Mouse (Mus musculus) embryonic facial prominence, embryonic 14.5 days (tissue): ENCODE measurements around the gene Pan3. TPM values are rescaled to one million over a fixed set of nuclear protein-coding genes. Genes with fewer than 3 reads are reported as not detected.
A peak's percentile ranks its signal among the peaks of the same experiment; 100 is the strongest.

Source experiments
- ATAC-seq: fragments of 200-750 bp; cut with Nextera tagmentation; 2 replicates; pipeline ENCODE4 v1.8.0; 2017; ENCODE audit warnings: low read depth, moderate number of reproducible peaks, moderate TSS enrichment
- DNase-seq: peaks from one replicate; pipeline ENCODE4 v3.0.0-alpha.2; 2015; ENCODE audit warnings: low spot score
- H3K27ac ChIP-seq: fragments of 300-500 bp; sonication (generic); replicated peaks from 2 replicates; pipeline ENCODE4 v1.5.1; 2014; ENCODE audit warnings: low read depth, mild to moderate bottlenecking, low read length, moderate library complexity
- H3K27me3 ChIP-seq: fragments of 300-500 bp; sonication (generic); replicated peaks from 2 replicates; pipeline ENCODE4 v1.6.1; 2014; ENCODE audit warnings: low read length; ENCODE audit not compliant: control insufficient read depth, insufficient read depth
- H3K36me3 ChIP-seq: fragments of 300-500 bp; sonication (generic); 2 replicates; pipeline ENCODE4 v1.6.1; 2014; ENCODE audit warnings: low read length, mixed read lengths; ENCODE audit not compliant: control insufficient read depth, insufficient read depth
- H3K4me1 ChIP-seq: fragments of 300-500 bp; sonication (generic); 2 replicates; pipeline ENCODE4 v1.6.1; 2014; ENCODE audit warnings: antibody characterized with exemption, low read length; ENCODE audit not compliant: control insufficient read depth, insufficient read depth
- H3K4me2 ChIP-seq: fragments of 300-500 bp; sonication (generic); 2 replicates; pipeline ENCODE4 v1.6.1; 2014; ENCODE audit warnings: low read depth, mild to moderate bottlenecking, low read length, moderate library complexity, mixed read lengths
- H3K4me3 ChIP-seq: fragments of 300-500 bp; sonication (generic); 2 replicates; pipeline ENCODE4 v1.5.1; 2014; ENCODE audit warnings: low read depth, mild to moderate bottlenecking, low read length
- H3K9ac ChIP-seq: fragments of 300-500 bp; sonication (generic); 2 replicates; pipeline ENCODE4 v1.6.1; 2014; ENCODE audit warnings: low read depth, mild to moderate bottlenecking, low read length, moderate library complexity, mixed read lengths
- H3K9me3 ChIP-seq: fragments of 300-500 bp; sonication (generic); 2 replicates; pipeline ENCODE4 v1.6.1; 2016; ENCODE audit warnings: low read length; ENCODE audit not compliant: control insufficient read depth
- WGBS: fragments of 180-500 bp; shearing (Covaris S2); extraction: QIAGEN DNeasy Blood & Tissue Kit; methylation state at CpG from one replicate; pipeline ENCODE4 v1.1.7; 2014; 5-methylcytosine and 5-hydroxymethylcytosine counted together
- polyA plus RNA-seq: library from polyadenylated mRNA; unstranded; fragments of >200 nt; fragmentation: Nextera tagmentation; extraction: Ambion mirVana; gene quantifications from 2 replicates; pipeline ENCODE4 v1.2.1, GENCODE M21; 2014

Gene Pan3
- polyA plus RNA-seq, 1 experiment from 2014 or later = 60.1 TPM

- Histone ChIP-seq H3K36me3 (no peaks in the 10 kb centered on the region), H3K4me3 (peak within 1 kb of the TSS; percentile 43), H3K4me1 (peaks cover 4% of the 10 kb centered on the region; the same call in 1 of the 2 replicates), H3K4me2 (peak within 1 kb of the TSS; percentile 73), H3K9me3 (no peaks in the 10 kb centered on the region), H3K9ac (peak within 1 kb of the TSS; percentile 46; the same call in 1 of the 2 replicates), H3K27ac (no peak within 1 kb of the TSS), H3K27me3 (peaks cover 51% of the 10 kb centered on the region)
- DNase-seq (peak; percentile 47), ATAC-seq (peak; percentile 77)
- under 1% methylated on average over 22 of the region's 56 CpGs for WGBS
Observed at GRCm38 (mm10) chr5:147399843-147400504, 30.0 kb upstream of the Pan3 start, which contains the start of gene Flt3. Gene Flt3, minus strand, starts transcription at chr5:147400489.

- Histone ChIP-seq H3K9me3 (no peaks in the 10 kb centered on the region), H3K9ac (peak overlapping the region; percentile 46; the same call in 1 of the 2 replicates), H3K4me3 (peak overlapping the region; percentile 43), H3K36me3 (no peaks in the 10 kb centered on the region), H3K27ac (no peak overlapping the region), H3K4me2 (peak overlapping the region; percentile 73), H3K4me1 (peaks cover 4% of the 10 kb centered on the region; the same call in 1 of the 2 replicates), H3K27me3 (peaks cover 51% of the 10 kb centered on the region)
- 2% methylated on average over 14 of the region's 17 CpGs for WGBS
- no peak for ATAC-seq
- no peak for DNase-seq
Observed at GRCm38 (mm10) chr5:147400505-147400979, 29.4 kb upstream of the Pan3 start.

DNA sequence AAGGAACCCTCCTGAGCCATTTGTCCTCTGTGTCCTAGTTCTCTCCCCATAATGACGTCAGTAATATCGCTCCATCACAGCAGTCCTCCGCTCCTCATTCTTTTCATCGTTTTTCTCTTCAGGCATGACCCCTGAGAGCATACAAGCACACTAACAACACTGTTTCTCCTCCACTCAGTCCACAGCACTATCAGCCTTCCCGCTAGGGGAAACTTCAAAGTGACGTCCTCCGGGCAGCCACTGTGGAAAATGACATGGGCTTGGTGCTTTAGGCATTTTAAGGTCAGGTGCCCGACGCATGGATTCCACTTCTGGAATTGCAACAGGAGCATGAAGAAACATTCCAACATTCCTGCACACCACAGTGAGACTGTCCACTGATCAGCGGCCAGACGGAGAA is 28.9 kb upstream of the Pan3 start:
- whole genome bisulfite sequencing = 17% methylated on average over 11 of the region's 11 CpGs
- Histone ChIP-seq H3K4me1 (peaks cover 4% of the 10 kb centered on the region; the same call in 1 of the 2 replicates), H3K27ac (no peak overlapping the region), H3K36me3 (no peaks in the 10 kb centered on the region), H3K9ac (no peak overlapping the region), H3K9me3 (no peaks in the 10 kb centered on the region), H3K4me3 (peak overlapping the region; percentile 43; the same call in 1 of the 2 replicates), H3K4me2 (no peak overlapping the region), H3K27me3 (peaks cover 51% of the 10 kb centered on the region)
- DNase-seq (no peak), ATAC-seq (no peak)

DNA sequence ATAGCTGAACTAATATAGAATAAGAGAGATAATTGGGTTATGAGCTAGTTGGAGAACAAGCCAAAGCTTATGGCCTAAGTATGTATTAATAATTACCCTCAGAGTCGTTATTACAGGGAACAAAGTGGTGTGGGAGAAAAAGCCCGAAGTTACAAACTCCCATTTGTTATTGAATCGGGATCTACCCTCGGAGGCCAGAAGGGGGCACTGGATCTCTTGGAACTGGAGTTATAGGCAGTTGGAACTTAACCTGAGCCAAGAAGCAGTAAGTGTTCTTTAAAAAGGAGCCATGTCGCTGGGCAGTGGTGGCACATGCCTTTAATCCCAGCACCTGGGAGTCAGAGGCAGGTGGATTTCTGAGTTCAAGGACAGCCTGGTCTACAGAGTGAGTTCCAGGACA is 27.5 kb upstream of the Pan3 start:
- no peak overlapping the region for H3K9ac ChIP-seq
- no peak overlapping the region for H3K27ac ChIP-seq
- H3K4me2 ChIP-seq = no peak overlapping the region
- H3K36me3 ChIP-seq = no peaks in the 10 kb centered on the region
- H3K27me3 ChIP-seq = peaks cover 49% of the 10 kb centered on the region
- DNase-seq = peak; percentile 62
- H3K4me3 ChIP-seq = no peak overlapping the region
- peaks cover 4% of the 10 kb centered on the region; the same call in 1 of the 2 replicates for H3K4me1 ChIP-seq
- no peaks in the 10 kb centered on the region for H3K9me3 ChIP-seq
- WGBS = 29% methylated on average over 5 of the region's 5 CpGs
- no peak for ATAC-seq

DNA sequence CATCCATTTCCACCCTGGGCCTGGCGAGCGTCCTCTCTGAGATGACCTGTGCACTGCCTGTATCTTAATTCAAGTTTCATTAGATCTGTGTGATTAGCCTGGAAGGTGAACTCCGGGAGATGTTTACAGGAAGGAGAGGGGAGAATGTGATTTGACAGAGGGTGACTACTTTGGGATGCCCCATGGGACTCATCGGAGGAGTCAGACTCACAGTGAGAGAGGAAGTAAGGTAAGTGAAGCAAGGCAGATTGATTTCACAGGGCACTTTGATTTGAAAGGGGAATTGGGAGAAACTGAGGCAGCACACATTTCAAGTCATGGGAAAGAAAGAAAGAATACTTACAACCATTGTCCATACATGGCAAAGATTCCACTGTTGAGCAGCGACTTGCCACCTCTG is 23.8 kb upstream of the Pan3 start:
- H3K9ac ChIP-seq = no peak overlapping the region
- H3K27ac ChIP-seq = no peak overlapping the region
- no peaks in the 10 kb centered on the region for H3K36me3 ChIP-seq
- H3K9me3 ChIP-seq = no peaks in the 10 kb centered on the region
- H3K27me3 ChIP-seq = peaks cover 15% of the 10 kb centered on the region
- no peak for DNase-seq
- WGBS = 72% methylated on average over 5 of the region's 5 CpGs
- H3K4me3 ChIP-seq = no peak overlapping the region
- no peaks in the 10 kb centered on the region for H3K4me1 ChIP-seq
- no peak overlapping the region for H3K4me2 ChIP-seq
- no peak for ATAC-seq

- Histone ChIP-seq H3K4me3 (no peak overlapping the region), H3K4me2 (peak overlapping the region; percentile 15; the same call in 1 of the 2 replicates), H3K9ac (no peak overlapping the region), H3K27me3 (no peaks in the 10 kb centered on the region), H3K9me3 (no peaks in the 10 kb centered on the region), H3K36me3 (no peaks in the 10 kb centered on the region), H3K4me1 (no peaks in the 10 kb centered on the region), H3K27ac (no peak overlapping the region)
- WGBS = 67% methylated on average over 29 of the region's 29 CpGs
- DNase-seq (no peak), ATAC-seq (no peak)
Observed at GRCm38 (mm10) chr5:147408731-147409130, 21.2 kb upstream of the Pan3 start.

GRCm38 (mm10) chr5:147410585-147410984 is 19.4 kb upstream of the Pan3 start:
- Histone ChIP-seq H3K4me2 (no peak overlapping the region), H3K4me1 (no peaks in the 10 kb centered on the region), H3K9ac (no peak overlapping the region), H3K36me3 (no peaks in the 10 kb centered on the region), H3K9me3 (no peaks in the 10 kb centered on the region), H3K27ac (no peak overlapping the region), H3K4me3 (no peak overlapping the region), H3K27me3 (no peaks in the 10 kb centered on the region)
- ATAC-seq (no peak), DNase-seq (no peak)
- WGBS = 79% methylated on average over 6 of the region's 6 CpGs

DNA sequence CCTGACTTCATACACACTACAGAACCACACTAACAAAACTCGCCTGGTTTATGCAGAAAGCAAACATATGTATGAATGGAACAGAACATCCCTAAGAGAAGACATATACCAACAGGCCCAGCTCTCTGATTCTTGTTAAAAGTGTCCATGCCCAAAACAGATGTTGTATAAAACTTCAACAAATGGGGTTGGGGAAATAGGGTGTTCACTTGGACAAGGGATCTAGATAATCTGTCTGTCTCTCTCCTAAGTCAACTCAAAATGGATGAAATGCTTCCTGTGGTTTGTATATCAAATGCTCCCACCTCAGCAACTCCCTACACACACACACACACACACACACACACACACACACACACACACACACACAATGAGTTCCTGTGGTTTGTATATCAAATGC is 12.0 kb upstream of the Pan3 start:
- H3K27ac ChIP-seq = no peak overlapping the region
- no peaks in the 10 kb centered on the region for H3K9me3 ChIP-seq
- no peak for DNase-seq
- ATAC-seq = no peak
- H3K4me3 ChIP-seq = no peak overlapping the region
- H3K36me3 ChIP-seq = no peaks in the 10 kb centered on the region
- H3K4me2 ChIP-seq = no peak overlapping the region
- no peaks in the 10 kb centered on the region for H3K27me3 ChIP-seq
- no peak overlapping the region for H3K9ac ChIP-seq
- 72% methylated on average over 1 of the region's 1 CpGs for WGBS
- H3K4me1 ChIP-seq = no peaks in the 10 kb centered on the region
